Mouse (Mus musculus): ENCODE measurements around the gene Zbtb25. TPM values are rescaled to one million over a fixed set of nuclear protein-coding genes. Genes with fewer than 3 reads are reported as not detected.

The Zbtb25 gene
- polyA plus RNA-seq (2012; rRNA removed) = 10.3 and 11.3 TPM in 2 replicates

DNA sequence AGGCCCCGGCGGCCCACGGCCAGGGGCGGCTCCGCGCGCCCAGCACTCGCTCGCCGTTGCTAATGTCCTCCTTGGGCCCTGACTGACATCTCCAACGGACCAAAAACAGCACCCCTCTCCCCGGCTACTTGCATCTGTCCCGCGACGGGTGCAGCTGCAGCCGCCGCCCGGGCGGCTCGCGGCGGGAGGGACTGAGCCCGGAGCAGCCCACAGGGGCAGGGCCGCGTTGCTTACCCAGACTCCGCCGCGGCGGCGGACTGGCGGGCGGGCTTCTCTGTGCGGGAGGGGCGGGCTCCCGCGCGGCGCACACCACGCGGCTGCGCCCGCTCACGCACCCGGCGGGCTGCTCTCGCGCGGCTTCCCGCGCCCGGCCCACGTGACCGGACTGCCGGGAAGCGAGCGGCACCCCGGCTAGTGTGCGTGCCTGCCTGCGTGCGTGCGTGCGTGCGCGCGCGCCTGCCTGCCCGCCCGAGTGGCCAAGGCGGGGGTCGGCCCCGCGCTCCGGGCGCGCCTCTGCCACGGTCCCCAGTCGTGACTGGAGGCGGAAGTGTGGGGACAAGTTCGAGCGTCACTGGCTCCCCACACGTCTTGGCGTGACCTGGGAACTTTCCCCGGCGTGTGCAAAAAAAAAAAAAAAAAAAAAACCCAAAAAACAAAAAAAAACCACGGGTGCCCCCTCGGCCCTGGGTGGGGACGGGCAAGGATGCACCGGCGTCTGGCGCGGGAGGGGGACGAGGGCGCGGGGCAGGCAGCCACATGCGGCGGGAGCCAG, at the start of gene Zbtb25:
Gene Zbtb25, minus strand, starts transcription at position 397 of the 772 bp plus-strand sequence.

DNA sequence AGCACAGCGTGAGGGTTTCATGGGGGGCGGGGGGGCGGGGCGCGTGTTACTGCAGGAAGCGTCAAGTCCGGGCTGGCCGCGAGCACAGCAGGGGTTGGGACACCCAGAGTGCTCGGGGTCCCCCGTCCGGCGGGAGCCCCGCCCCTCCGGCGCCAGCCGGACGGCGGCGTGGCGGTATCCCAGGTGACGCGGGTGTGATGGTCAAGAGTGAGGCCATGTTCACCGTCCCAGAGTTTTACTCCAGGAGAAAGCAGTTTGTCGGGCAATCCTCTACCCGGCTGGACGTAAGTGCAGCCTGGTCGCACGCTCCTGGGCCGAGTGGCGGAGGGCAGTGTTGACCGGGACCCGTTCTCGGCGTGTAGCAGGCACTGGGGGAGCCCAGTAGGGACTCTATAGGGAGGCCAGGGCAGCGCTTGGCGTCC, 48.0 kb upstream of the Zbtb25 start, which contains the start of gene Ppp1r36:
Gene Ppp1r36, plus strand, starts transcription at position 106 of the 422 bp plus-strand sequence.

GRCm38 (mm10) chr12:76403886-76404537, 34.6 kb upstream of the Zbtb25 start, which contains the start of gene Hspa2:
Gene Hspa2 (plus strand): TSS chr12:76404176.

DNA sequence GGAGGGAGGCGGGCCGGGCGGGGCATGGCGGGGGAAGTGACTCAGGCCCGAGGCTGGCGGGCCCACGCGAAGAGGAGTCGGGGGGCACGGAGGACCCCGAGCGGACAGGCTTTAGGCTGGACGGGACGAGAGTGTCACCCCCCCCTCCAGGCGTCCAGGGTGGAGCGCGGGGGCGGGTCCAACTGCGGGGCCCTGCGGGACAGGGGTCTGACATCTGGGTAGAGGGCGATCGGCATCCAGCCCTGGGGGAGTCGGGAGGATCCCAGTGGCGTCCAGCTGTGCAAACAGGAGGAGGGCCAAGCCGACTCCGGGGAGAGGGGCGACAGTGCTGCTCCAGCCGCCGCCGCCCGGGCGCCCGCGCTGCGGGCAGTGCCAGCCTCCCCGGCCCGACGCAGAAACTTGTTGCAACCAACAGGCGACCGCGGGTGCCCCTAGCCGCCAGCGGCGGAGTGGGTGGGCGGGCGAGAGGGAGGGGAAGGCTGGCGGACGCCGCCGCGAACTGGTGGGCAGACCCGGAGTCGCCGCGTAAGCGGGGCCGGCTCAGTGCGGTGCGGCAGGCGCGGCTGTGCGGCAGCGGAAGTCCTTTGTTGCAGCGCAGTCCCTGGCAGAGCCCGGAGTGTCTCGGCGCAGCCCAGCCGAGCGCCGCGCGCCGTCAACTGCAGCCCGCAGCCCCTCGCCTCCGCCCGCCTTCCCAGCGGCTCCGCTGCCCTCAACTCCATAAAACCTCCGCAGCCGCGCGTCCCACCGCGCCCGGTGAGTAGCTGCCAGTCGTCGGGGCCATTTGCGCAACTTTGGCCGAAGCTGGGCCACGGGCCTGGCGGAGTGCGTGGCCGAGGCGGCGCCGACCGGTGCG, 802 bp upstream of the Zbtb25 start, which contains the start of gene Zbtb1:
Gene Zbtb1, plus strand, starts transcription at position 289 of the 853 bp plus-strand sequence.

GRCm38 (mm10) chr12:76324679-76325431, 44.5 kb downstream of the Zbtb25 start, which contains the start of gene Akap5:
Gene Akap5 (plus strand): TSS chr12:76324891.

Other genes with a start within 250 kb of the Zbtb25 start
- gene Esr2, start 192.3 kb downstream of the Zbtb25 start, polyA plus RNA-seq (2012; rRNA removed) = 38.0 and 46.6 TPM in 2 replicates
- not detected in 2 replicates for gene Tex21, start 122.9 kb downstream of the Zbtb25 start, polyA plus RNA-seq (2012; rRNA removed)
- 21.9 and 23.8 TPM in 2 replicates for gene Mthfd1, start 114.3 kb downstream of the Zbtb25 start, polyA plus RNA-seq (2012; rRNA removed)
- 0.19 and 0.25 TPM in 2 replicates for gene Akap5, start 44.7 kb downstream of the Zbtb25 start, polyA plus RNA-seq (2012; rRNA removed)
- 2.5 and 3.6 TPM in 2 replicates for gene Zbtb1, start 664 bp upstream of the Zbtb25 start, polyA plus RNA-seq (2012; rRNA removed)
- 49.5 and 53.6 TPM in 2 replicates for gene Hspa2, start 34.6 kb upstream of the Zbtb25 start, polyA plus RNA-seq (2012; rRNA removed)
- gene Ppp1r36, start 47.9 kb upstream of the Zbtb25 start, polyA plus RNA-seq (2012; rRNA removed) = 0.49 and 0.70 TPM in 2 replicates
- 40.8 and 42.4 TPM in 2 replicates for gene Plekhg3, start 161.3 kb upstream of the Zbtb25 start, polyA plus RNA-seq (2012; rRNA removed)

Data from ovary, adult 2 months (tissue).